Mouse (Mus musculus): Measurements from ENCODE around the gene Chl1. TPM values are rescaled to one million over a fixed set of nuclear protein-coding genes. Genes with fewer than 3 reads are reported as not detected.

Gene Chl1
- polyA plus RNA-seq, 1 experiment, result not detected

- no peaks in the 10 kb centered on the region for H3K4me1 ChIP-seq (ENCODE audit: control insufficient read depth, insufficient read depth, low read length)
- TF ChIP-seq POLR2A (IDR thresholded peaks at IDR 0.05; ENCODE audit: borderline replicate concordance, low read depth, low read length) (no peak), CTCF (IDR thresholded peaks at IDR 0.05; ENCODE audit: low read depth, low read length) (no peak)
- H3K27ac ChIP-seq (ENCODE audit: insufficient read depth, low read depth, low read length), result no peak overlapping the region
- H3K4me3 ChIP-seq (ENCODE audit: insufficient read depth, low read length), result no peak overlapping the region
Measured at GRCm38 (mm10) chr6:103746103-103746502, 235.7 kb downstream of the Chl1 start.

DNA sequence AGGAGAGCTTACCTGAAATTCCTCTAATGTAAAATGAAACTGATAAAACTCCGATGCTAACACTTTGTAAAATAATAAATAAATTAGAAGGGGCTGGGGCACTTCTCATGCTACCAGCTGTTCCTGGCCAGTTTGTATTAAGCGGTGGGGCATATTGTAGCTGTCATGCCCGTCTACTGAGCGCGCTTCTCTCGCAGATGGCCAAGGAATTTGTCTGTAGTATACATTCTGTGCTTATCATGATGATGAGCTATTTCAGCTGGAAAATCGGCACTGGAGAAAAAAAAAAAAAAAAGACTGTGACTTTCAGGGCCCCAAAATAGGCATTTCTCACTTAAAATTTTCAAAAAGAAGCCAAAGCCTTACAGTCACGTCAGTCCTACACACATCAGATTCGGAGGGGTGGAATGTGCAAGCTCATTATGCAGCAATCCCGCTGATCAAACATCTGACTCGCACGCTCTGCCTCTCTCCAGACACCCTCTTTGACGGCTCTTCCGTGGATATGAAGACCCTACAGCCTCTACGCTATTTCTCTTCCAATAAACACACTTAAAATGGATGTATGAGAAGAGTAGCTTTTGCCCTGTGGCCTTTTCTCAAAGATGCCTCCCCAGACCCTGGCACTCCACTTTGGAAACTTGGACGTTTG, 238.9 kb downstream of the Chl1 start:
- Histone ChIP-seq H3K4me3 (ENCODE audit: insufficient read depth, low read length) (no peak overlapping the region), H3K4me1 (ENCODE audit: control insufficient read depth, insufficient read depth, low read length) (no peaks in the 10 kb centered on the region), H3K27ac (ENCODE audit: insufficient read depth, low read depth, low read length) (no peak overlapping the region)
- TF ChIP-seq CTCF (IDR thresholded peaks at IDR 0.05; ENCODE audit: low read depth, low read length) (no peak), POLR2A (IDR thresholded peaks at IDR 0.05; ENCODE audit: borderline replicate concordance, low read depth, low read length) (no peak)

DNA sequence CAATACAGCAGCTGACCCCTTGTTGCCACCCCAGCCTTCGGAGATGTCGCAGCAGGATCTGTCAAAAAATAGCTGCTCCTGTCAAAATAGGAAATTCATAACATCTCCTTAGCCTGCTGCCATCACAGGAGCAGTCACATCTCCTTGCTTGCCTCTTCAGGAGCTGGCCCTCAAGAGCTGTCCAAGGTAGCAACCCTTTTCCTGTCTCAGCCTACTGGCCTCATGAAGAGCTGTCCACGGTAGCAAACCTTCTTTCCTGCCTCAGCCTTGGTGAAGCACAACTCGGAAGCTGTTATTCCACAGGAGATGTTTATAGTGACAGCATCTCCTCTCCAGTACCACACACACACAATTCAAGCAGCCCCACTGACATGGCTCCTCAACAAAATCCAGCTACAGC, 243.5 kb downstream of the Chl1 start:
- no peak overlapping the region for H3K4me3 ChIP-seq (ENCODE audit: insufficient read depth, low read length)
- TF ChIP-seq CTCF (IDR thresholded peaks at IDR 0.05; ENCODE audit: low read depth, low read length), result no peak
- no peaks in the 10 kb centered on the region for H3K4me1 ChIP-seq (ENCODE audit: control insufficient read depth, insufficient read depth, low read length)
- H3K27ac ChIP-seq (ENCODE audit: insufficient read depth, low read depth, low read length), result no peak overlapping the region

DNA sequence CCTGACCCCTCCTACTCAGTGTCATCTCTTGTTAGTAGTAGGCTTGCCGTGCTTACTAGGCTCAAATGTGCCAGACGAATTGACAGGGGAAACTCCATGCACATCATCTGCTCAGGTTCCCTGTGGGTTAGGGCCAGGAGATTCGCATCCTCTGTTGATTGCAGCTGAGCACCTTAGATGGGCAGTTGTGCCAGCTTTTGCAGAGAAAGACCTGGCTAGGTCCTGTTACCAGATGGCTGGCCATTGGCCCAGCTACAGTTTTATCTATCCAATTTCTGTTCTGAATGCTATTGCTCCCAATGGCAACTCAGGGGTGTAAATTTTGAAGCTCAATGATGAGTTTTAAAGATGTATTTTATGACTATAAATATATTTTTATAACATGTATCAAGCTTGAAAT, 256.4 kb downstream of the Chl1 start:
- Histone ChIP-seq H3K27ac (ENCODE audit: insufficient read depth, low read depth, low read length) (no peak overlapping the region), H3K4me3 (ENCODE audit: insufficient read depth, low read length) (no peak overlapping the region), H3K4me1 (ENCODE audit: control insufficient read depth, insufficient read depth, low read length) (no peaks in the 10 kb centered on the region)
- TF ChIP-seq POLR2A (IDR thresholded peaks at IDR 0.05; ENCODE audit: borderline replicate concordance, low read depth, low read length) (no peak), CTCF (IDR thresholded peaks at IDR 0.05; ENCODE audit: low read depth, low read length) (no peak)

- Histone ChIP-seq H3K4me3 (ENCODE audit: insufficient read depth, low read length) (no peak overlapping the region), H3K4me1 (ENCODE audit: control insufficient read depth, insufficient read depth, low read length) (no peaks in the 10 kb centered on the region), H3K27ac (ENCODE audit: insufficient read depth, low read depth, low read length) (no peak overlapping the region)
- TF ChIP-seq POLR2A (IDR thresholded peaks at IDR 0.05; ENCODE audit: borderline replicate concordance, low read depth, low read length), result no peak
- no peak for TF ChIP-seq CTCF (IDR thresholded peaks at IDR 0.05; ENCODE audit: low read depth, low read length)
Measured at GRCm38 (mm10) chr6:103781058-103781457, 270.7 kb downstream of the Chl1 start.

GRCm38 (mm10) chr6:103791077-103791632, 280.8 kb downstream of the Chl1 start:
- TF ChIP-seq POLR2A (IDR thresholded peaks at IDR 0.05; ENCODE audit: borderline replicate concordance, low read depth, low read length) (no peak), CTCF (IDR thresholded peaks at IDR 0.05; ENCODE audit: low read depth, low read length) (no peak)
- Histone ChIP-seq H3K4me1 (ENCODE audit: control insufficient read depth, insufficient read depth, low read length) (no peaks in the 10 kb centered on the region), H3K4me3 (ENCODE audit: insufficient read depth, low read length) (no peak overlapping the region), H3K27ac (ENCODE audit: insufficient read depth, low read depth, low read length) (no peak overlapping the region)

DNA sequence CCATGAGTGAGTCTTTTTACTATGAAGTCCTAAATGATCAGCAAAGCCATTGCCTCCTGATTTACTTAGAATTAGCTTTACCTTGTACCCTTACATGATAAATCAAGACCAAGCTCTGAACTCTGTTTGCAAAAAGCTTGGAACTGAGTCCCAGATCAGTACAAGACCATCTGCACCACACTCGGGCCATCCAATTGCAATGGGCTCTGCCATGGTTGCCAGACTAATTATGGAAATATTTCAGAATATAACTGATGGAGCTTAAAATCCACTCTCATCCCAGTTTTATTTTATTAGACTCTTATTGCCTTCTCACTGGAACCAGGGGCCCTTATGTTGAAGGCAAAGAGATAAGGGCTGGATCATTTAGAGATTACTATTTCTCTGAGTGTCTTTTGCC, 284.9 kb downstream of the Chl1 start:
- no peaks in the 10 kb centered on the region for H3K4me1 ChIP-seq (ENCODE audit: control insufficient read depth, insufficient read depth, low read length)
- no peak overlapping the region for H3K4me3 ChIP-seq (ENCODE audit: insufficient read depth, low read length)
- no peak overlapping the region for H3K27ac ChIP-seq (ENCODE audit: insufficient read depth, low read depth, low read length)
- TF ChIP-seq POLR2A (IDR thresholded peaks at IDR 0.05; ENCODE audit: borderline replicate concordance, low read depth, low read length) (no peak), CTCF (IDR thresholded peaks at IDR 0.05; ENCODE audit: low read depth, low read length) (no peak)
